Mouse (Mus musculus): Measurements from ENCODE around the gene Plcd1. TPM values are rescaled to one million over a fixed set of nuclear protein-coding genes. Genes with fewer than 3 reads are reported as not detected.

The Plcd1 gene
- polyA plus RNA-seq, 1 experiment from 2014 or later: 1.6 TPM

GRCm38 (mm10) chr9:119033111-119033921 is 60.0 kb downstream of the Plcd1 start:
- no peak for ATAC-seq (ENCODE audit: low read depth)
- H3K9me3 ChIP-seq (replicated peaks; ENCODE audit: control insufficient read depth, low read length): no peaks in the 10 kb centered on the region
- H3K4me1 ChIP-seq (ENCODE audit: control insufficient read depth, low read depth, low read length): no peaks in the 10 kb centered on the region
- no peaks in the 10 kb centered on the region; the same call in 1 of the 2 replicates for H3K36me3 ChIP-seq (ENCODE audit: control insufficient read depth, insufficient read depth)
- H3K27me3 ChIP-seq (ENCODE audit: control insufficient read depth, insufficient read depth, low read depth, low read length): no peaks in the 10 kb centered on the region
- 77% methylated on average over 19 of the region's 19 CpGs for whole genome bisulfite sequencing (ENCODE audit: insufficient replicate concordance)
- H3K4me3 ChIP-seq (ENCODE audit: low read depth, low read length): no peak overlapping the region
- H3K27ac ChIP-seq (ENCODE audit: low read length): no peak overlapping the region
- H3K4me2 ChIP-seq (ENCODE audit: low read depth, low read length): no peak overlapping the region
- H3K9ac ChIP-seq (ENCODE audit: low read depth, low read length): no peak overlapping the region

GRCm38 (mm10) chr9:119032538-119032937 is 60.8 kb downstream of the Plcd1 start:
- 75% methylated on average over 9 of the region's 9 CpGs for WGBS (ENCODE audit: insufficient replicate concordance)
- ATAC-seq (ENCODE audit: low read depth): no peak
- H3K27ac ChIP-seq (ENCODE audit: low read length): no peak overlapping the region
- no peaks in the 10 kb centered on the region for H3K27me3 ChIP-seq (ENCODE audit: control insufficient read depth, insufficient read depth, low read depth, low read length)
- H3K9ac ChIP-seq (ENCODE audit: low read depth, low read length): no peak overlapping the region
- H3K9me3 ChIP-seq (replicated peaks; ENCODE audit: control insufficient read depth, low read length): no peaks in the 10 kb centered on the region
- H3K4me2 ChIP-seq (ENCODE audit: low read depth, low read length): no peak overlapping the region
- H3K36me3 ChIP-seq (ENCODE audit: control insufficient read depth, insufficient read depth): no peaks in the 10 kb centered on the region; the same call in 1 of the 2 replicates
- no peak overlapping the region for H3K4me3 ChIP-seq (ENCODE audit: low read depth, low read length)
- no peaks in the 10 kb centered on the region for H3K4me1 ChIP-seq (ENCODE audit: control insufficient read depth, low read depth, low read length)

DNA sequence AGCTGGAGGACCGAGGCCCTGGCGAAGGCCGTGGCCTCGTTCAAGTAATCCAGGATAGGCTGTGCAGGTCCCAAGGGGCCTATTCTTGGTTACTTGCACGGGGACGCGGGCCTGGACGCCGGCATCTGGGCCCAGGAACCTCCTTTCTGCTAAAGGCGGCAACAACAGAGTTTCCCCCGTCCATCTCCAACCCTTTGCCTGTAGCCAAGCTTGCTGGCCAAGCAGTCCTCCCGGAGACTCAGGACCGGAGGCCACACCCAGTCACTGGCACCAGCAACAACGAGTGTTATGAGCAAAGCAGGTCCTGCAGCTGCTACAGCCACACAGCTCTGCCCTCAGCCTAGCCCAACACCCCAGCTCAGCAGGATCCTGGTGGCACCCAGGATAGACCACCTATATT is 61.5 kb downstream of the Plcd1 start:
- H3K4me3 ChIP-seq (ENCODE audit: low read depth, low read length): no peak overlapping the region
- H3K9ac ChIP-seq (ENCODE audit: low read depth, low read length): no peak overlapping the region
- ATAC-seq (ENCODE audit: low read depth): no peak
- H3K4me2 ChIP-seq (ENCODE audit: low read depth, low read length): no peak overlapping the region
- H3K9me3 ChIP-seq (replicated peaks; ENCODE audit: control insufficient read depth, low read length): no peaks in the 10 kb centered on the region
- H3K27ac ChIP-seq (ENCODE audit: low read length): no peak overlapping the region
- no peaks in the 10 kb centered on the region for H3K27me3 ChIP-seq (ENCODE audit: control insufficient read depth, insufficient read depth, low read depth, low read length)
- WGBS (ENCODE audit: insufficient replicate concordance): 86% methylated on average over 14 of the region's 14 CpGs
- no peaks in the 10 kb centered on the region; the same call in 1 of the 2 replicates for H3K36me3 ChIP-seq (ENCODE audit: control insufficient read depth, insufficient read depth)
- H3K4me1 ChIP-seq (ENCODE audit: control insufficient read depth, low read depth, low read length): no peaks in the 10 kb centered on the region

- Histone ChIP-seq H3K4me1 (ENCODE audit: control insufficient read depth, low read depth, low read length) (no peaks in the 10 kb centered on the region), H3K9me3 (replicated peaks; ENCODE audit: control insufficient read depth, low read length) (no peaks in the 10 kb centered on the region), H3K4me2 (ENCODE audit: low read depth, low read length) (no peak overlapping the region), H3K27ac (ENCODE audit: low read length) (no peak overlapping the region), H3K4me3 (ENCODE audit: low read depth, low read length) (no peak overlapping the region), H3K9ac (ENCODE audit: low read depth, low read length) (no peak overlapping the region), H3K36me3 (ENCODE audit: control insufficient read depth, insufficient read depth) (no peaks in the 10 kb centered on the region; the same call in 1 of the 2 replicates), H3K27me3 (ENCODE audit: control insufficient read depth, insufficient read depth, low read depth, low read length) (no peaks in the 10 kb centered on the region)
- WGBS (ENCODE audit: insufficient replicate concordance): 55% methylated on average over 4 of the region's 4 CpGs
- ATAC-seq (ENCODE audit: low read depth): no peak
Observed at GRCm38 (mm10) chr9:119031038-119031437, 62.3 kb downstream of the Plcd1 start.

DNA sequence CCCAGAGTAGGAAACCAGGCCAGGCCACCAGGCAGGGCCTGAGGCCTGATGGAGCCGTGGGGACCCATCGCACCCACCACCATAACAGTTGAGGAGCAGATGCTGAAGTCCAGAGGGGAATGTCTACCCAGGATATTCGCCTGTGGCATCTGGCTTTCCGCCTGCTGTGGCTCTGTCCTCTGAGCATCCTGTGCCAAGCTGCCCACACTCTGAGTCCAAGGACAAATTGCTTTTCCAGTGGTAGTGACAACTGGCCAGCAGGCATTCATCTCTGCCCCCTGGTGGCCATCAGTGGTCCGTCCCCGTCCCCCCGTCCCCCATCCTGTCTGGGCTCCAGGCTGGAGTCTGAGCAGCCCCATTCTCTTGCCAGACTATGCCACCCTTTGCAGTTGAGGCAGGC is 63.7 kb downstream of the Plcd1 start:
- Histone ChIP-seq H3K4me2 (ENCODE audit: low read depth, low read length) (no peak overlapping the region), H3K4me3 (ENCODE audit: low read depth, low read length) (no peak overlapping the region), H3K9ac (ENCODE audit: low read depth, low read length) (no peak overlapping the region), H3K27ac (ENCODE audit: low read length) (no peak overlapping the region), H3K36me3 (ENCODE audit: control insufficient read depth, insufficient read depth) (no peaks in the 10 kb centered on the region; the same call in 1 of the 2 replicates), H3K9me3 (replicated peaks; ENCODE audit: control insufficient read depth, low read length) (no peaks in the 10 kb centered on the region), H3K4me1 (ENCODE audit: control insufficient read depth, low read depth, low read length) (no peaks in the 10 kb centered on the region), H3K27me3 (ENCODE audit: control insufficient read depth, insufficient read depth, low read depth, low read length) (no peaks in the 10 kb centered on the region)
- WGBS (ENCODE audit: insufficient replicate concordance): 51% methylated on average over 7 of the region's 7 CpGs
- no peak for ATAC-seq (ENCODE audit: low read depth)

- H3K9ac ChIP-seq (ENCODE audit: low read depth, low read length): no peak overlapping the region
- WGBS (ENCODE audit: insufficient replicate concordance): 83% methylated on average over 27 of the region's 27 CpGs
- ATAC-seq (ENCODE audit: low read depth): no peak
- no peaks in the 10 kb centered on the region for H3K9me3 ChIP-seq (replicated peaks; ENCODE audit: control insufficient read depth, low read length)
- H3K27me3 ChIP-seq (ENCODE audit: control insufficient read depth, insufficient read depth, low read depth, low read length): no peaks in the 10 kb centered on the region
- no peak overlapping the region for H3K4me2 ChIP-seq (ENCODE audit: low read depth, low read length)
- no peak overlapping the region for H3K27ac ChIP-seq (ENCODE audit: low read length)
- no peaks in the 10 kb centered on the region for H3K36me3 ChIP-seq (ENCODE audit: control insufficient read depth, insufficient read depth)
- no peaks in the 10 kb centered on the region for H3K4me1 ChIP-seq (ENCODE audit: control insufficient read depth, low read depth, low read length)
- no peak overlapping the region for H3K4me3 ChIP-seq (ENCODE audit: low read depth, low read length)
Observed at GRCm38 (mm10) chr9:119028226-119029195, 64.8 kb downstream of the Plcd1 start.

- no peak overlapping the region for H3K4me2 ChIP-seq (ENCODE audit: low read depth, low read length)
- WGBS (ENCODE audit: insufficient replicate concordance): 66% methylated on average over 7 of the region's 7 CpGs
Observed at GRCm38 (mm10) chr9:119027337-119027736, 66.0 kb downstream of the Plcd1 start.

DNA sequence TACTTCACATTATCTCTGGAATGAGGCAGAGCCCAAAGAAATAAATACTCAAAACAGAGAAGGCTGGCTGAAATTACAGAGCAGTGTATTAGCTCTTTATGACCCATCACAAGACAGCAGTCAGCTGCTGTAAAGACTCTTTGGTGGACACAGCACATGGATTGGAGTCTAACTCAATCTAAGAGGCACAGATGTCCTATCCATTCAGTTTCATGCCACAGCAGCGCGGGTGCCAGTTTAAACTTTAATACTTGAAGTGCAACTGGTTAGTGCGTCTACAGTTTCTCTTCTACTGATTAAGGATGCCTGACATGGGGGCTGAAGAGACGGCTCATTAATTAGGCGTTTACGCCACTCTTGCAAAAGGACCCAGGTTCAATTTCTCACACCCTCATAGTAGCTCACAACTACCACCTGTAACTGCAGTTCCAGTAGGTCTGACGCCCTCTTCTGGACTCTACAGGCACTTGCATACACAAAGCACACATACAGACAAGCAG is 67.4 kb downstream of the Plcd1 start:
- Histone ChIP-seq H3K27me3 (ENCODE audit: control insufficient read depth, insufficient read depth, low read depth, low read length) (no peaks in the 10 kb centered on the region), H3K4me3 (ENCODE audit: low read depth, low read length) (no peak overlapping the region), H3K9ac (ENCODE audit: low read depth, low read length) (no peak overlapping the region), H3K4me2 (ENCODE audit: low read depth, low read length) (no peak overlapping the region), H3K4me1 (ENCODE audit: control insufficient read depth, low read depth, low read length) (no peaks in the 10 kb centered on the region), H3K9me3 (replicated peaks; ENCODE audit: control insufficient read depth, low read length) (no peaks in the 10 kb centered on the region), H3K27ac (ENCODE audit: low read length) (no peak overlapping the region), H3K36me3 (ENCODE audit: control insufficient read depth, insufficient read depth) (no peaks in the 10 kb centered on the region)
- ATAC-seq (ENCODE audit: low read depth): no peak
- 84% methylated on average over 7 of the region's 7 CpGs for WGBS (ENCODE audit: insufficient replicate concordance)

More at GRCm38 (mm10) chr9:119027337-119027736, 66.0 kb downstream of the Plcd1 start:
- Histone ChIP-seq H3K9ac (ENCODE audit: low read depth, low read length) (no peak overlapping the region), H3K27ac (ENCODE audit: low read length) (no peak overlapping the region), H3K9me3 (replicated peaks; ENCODE audit: control insufficient read depth, low read length) (no peaks in the 10 kb centered on the region), H3K4me1 (ENCODE audit: control insufficient read depth, low read depth, low read length) (no peaks in the 10 kb centered on the region), H3K4me3 (ENCODE audit: low read depth, low read length) (no peak overlapping the region), H3K27me3 (ENCODE audit: control insufficient read depth, insufficient read depth, low read depth, low read length) (no peaks in the 10 kb centered on the region), H3K36me3 (ENCODE audit: control insufficient read depth, insufficient read depth) (no peaks in the 10 kb centered on the region)
- ATAC-seq (ENCODE audit: low read depth): no peak
